ENCODE assay signal across 16 mouse cellular contexts in the genomic region with DNA sequence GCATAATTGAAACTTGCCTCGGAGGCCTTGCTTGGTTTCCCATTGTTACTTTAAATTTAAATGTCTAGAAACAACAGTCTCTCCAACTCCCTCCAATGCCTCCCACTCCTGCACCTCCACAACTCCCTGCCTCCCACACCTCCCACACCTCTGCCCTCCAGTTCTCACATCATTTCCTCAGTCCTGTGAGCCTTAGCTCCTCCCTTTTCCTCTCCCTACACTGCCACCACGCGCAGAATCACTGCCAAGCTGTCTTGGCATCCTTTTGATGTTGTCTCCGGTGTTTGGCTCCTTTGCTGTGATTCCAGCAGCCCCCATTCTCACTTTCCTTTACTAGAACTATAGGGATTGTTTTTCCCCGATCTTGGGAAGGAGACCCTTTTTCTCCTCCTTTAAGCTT.
A peak's percentile ranks its signal among the peaks of the same experiment; 100 is the strongest.
DNase-seq lines count a peak whose midpoint lies in the region; ATAC-seq and TF ChIP-seq lines count a peak whose summit lies in the region.
"Had no signal": no experiment of that assay in that cellular context is flagged by ENCODE, and none has a peak within 500 bp of the region (broad histone marks: within the 10 kb centered on the region; RNA-seq: fewer than 3 reads in every experiment).

No protein-coding gene starts in this region.

- H3K4me3 ChIP-seq in forebrain, postnatal 0 days (ENCODE audit: low read depth, low read length): no peak overlapping the region
- H3K4me3 ChIP-seq in forebrain, embryonic 13.5 days: no peak overlapping the region
- H3K4me3 ChIP-seq in heart, adult 2 months: no peak overlapping the region
- H3K4me3 ChIP-seq: embryonic facial prominence, embryonic 12.5 days had no signal

- no peaks in the 10 kb centered on the region for H3K4me1 ChIP-seq in forebrain, postnatal 0 days (ENCODE audit: insufficient read depth)
- H3K4me1 ChIP-seq in forebrain, embryonic 13.5 days: peaks cover 4% of the 10 kb centered on the region; the same call in 1 of the 2 replicates
- no peaks in the 10 kb centered on the region for H3K4me1 ChIP-seq in heart, adult 2 months (ENCODE audit: control insufficient read depth, insufficient read depth, low read length)
- H3K4me1 ChIP-seq: embryonic facial prominence, embryonic 12.5 days had no signal

- 27% methylated on average over 5 of the region's 5 CpGs for WGBS in forebrain, postnatal 0 days
- 33% methylated on average over 5 of the region's 5 CpGs for WGBS in forebrain, embryonic 13.5 days
- WGBS in heart, adult 2 months: 15% methylated on average over 5 of the region's 5 CpGs

- no peak overlapping the region for H3K4me2 ChIP-seq in forebrain, postnatal 0 days (ENCODE audit: low read depth)
- H3K4me2 ChIP-seq in forebrain, embryonic 13.5 days: no peak overlapping the region
- H3K4me2 ChIP-seq: embryonic facial prominence, embryonic 12.5 days; heart, embryonic 11.5 days; midbrain, embryonic 11.5 days had no signal

- no peaks in the 10 kb centered on the region for H3K9me3 ChIP-seq in forebrain, postnatal 0 days (ENCODE audit: low read length)
- no peaks in the 10 kb centered on the region for H3K9me3 ChIP-seq in forebrain, embryonic 13.5 days (replicated peaks)
- H3K9me3 ChIP-seq: embryonic facial prominence, embryonic 12.5 days had no signal

- TF ChIP-seq POLR2A in heart, adult 2 months (IDR thresholded peaks at IDR 0.05; ENCODE audit: insufficient read depth, low read depth, low read length): no peak

- no peaks in the 10 kb centered on the region for H3K79me2 ChIP-seq in heart, adult 2 months (replicated peaks; ENCODE audit: control insufficient read depth, insufficient read depth, low read length)

- no peaks in the 10 kb centered on the region for H3K27me3 ChIP-seq in forebrain, postnatal 0 days (ENCODE audit: insufficient read depth, low read length)
- no peaks in the 10 kb centered on the region for H3K27me3 ChIP-seq in forebrain, embryonic 13.5 days
- no peaks in the 10 kb centered on the region for H3K27me3 ChIP-seq in heart, adult 2 months (ENCODE audit: control insufficient read depth, insufficient read depth, low read length)
- H3K27me3 ChIP-seq: embryonic facial prominence, embryonic 12.5 days had no signal

- TF ChIP-seq EP300 in heart, adult 2 months (IDR thresholded peaks at IDR 0.05; ENCODE audit: insufficient read depth, low read depth, low read length): no peak

- H3K27ac ChIP-seq in forebrain, postnatal 0 days (ENCODE audit: low read depth, low read length): no peak overlapping the region
- no peak overlapping the region for H3K27ac ChIP-seq in forebrain, embryonic 13.5 days
- H3K27ac ChIP-seq in heart, adult 2 months: no peak overlapping the region
- H3K27ac ChIP-seq: embryonic facial prominence, embryonic 12.5 days; liver, embryonic 14.5 days had no signal

- intact Hi-C loops in heart, adult 2 months (cut with DNase I): no loop called here

- no peak for TF ChIP-seq CTCF in forebrain, postnatal 0 days (IDR thresholded peaks at IDR 0.05; ENCODE audit: low read depth)
- TF ChIP-seq CTCF in heart, adult 2 months (IDR thresholded peaks at IDR 0.05): no peak

- ATAC-seq in forebrain, postnatal 0 days: peak; percentile 12; the same call in 1 of the 2 replicates
- no peak for ATAC-seq in forebrain, embryonic 13.5 days

- DNase-seq in forebrain, postnatal 0 days: peak; percentile 21
- peak; percentile 63 to 71 for DNase-seq in kidney, postnatal 4 days
- no peak for DNase-seq in kidney, adult 9 months
- DNase-seq in brain, adult 2 months (ENCODE audit: low read depth, low spot score): peak; percentile 74
- DNase-seq in cerebellum, postnatal 25 days: peak; percentile 50 to 60
- no peak for DNase-seq in heart, adult 2 months
- DNase-seq in spleen, postnatal 4 days (ENCODE audit: low spot score in 2 of 2): no peak
- DNase-seq: adrenal gland, postnatal 10 days; B cell, adult 2 months; heart, postnatal 36 days; thymus, adult 2 months had no signal

- H3K9ac ChIP-seq in forebrain, postnatal 0 days: no peak overlapping the region
- no peak overlapping the region for H3K9ac ChIP-seq in forebrain, embryonic 13.5 days
- no peak overlapping the region for H3K9ac ChIP-seq in heart, adult 2 months (ENCODE audit: low read depth, low read length)
- H3K9ac ChIP-seq: embryonic facial prominence, embryonic 12.5 days; liver, embryonic 14.5 days had no signal

- H3K36me3 ChIP-seq in forebrain, postnatal 0 days (ENCODE audit: insufficient read depth): no peaks in the 10 kb centered on the region
- no peaks in the 10 kb centered on the region for H3K36me3 ChIP-seq in forebrain, embryonic 13.5 days (ENCODE audit: poor library complexity, severe bottlenecking)
- H3K36me3 ChIP-seq in heart, adult 2 months (ENCODE audit: control insufficient read depth, insufficient read depth, low read length): no peaks in the 10 kb centered on the region
- H3K36me3 ChIP-seq: embryonic facial prominence, embryonic 12.5 days had no signal

Comparison
In these comparisons a context has a peak if more than half of its experiments do, and no peak if none do; other contexts are left out.
1. DNase-seq: peak in forebrain, postnatal 0 days (single experiment), kidney, postnatal 4 days (2 of 2), brain, adult 2 months (single experiment) and cerebellum, postnatal 25 days (2 of 2); none in kidney, adult 9 months (single experiment), heart, adult 2 months (0 of 2) and spleen, postnatal 4 days (0 of 2).